Mouse (Mus musculus) kidney, postnatal 0 days (tissue): ENCODE measurements around the gene Tom1l2. TPM values are rescaled to one million over a fixed set of nuclear protein-coding genes. Genes with fewer than 3 reads are reported as not detected.

ENCODE experiments used
- ATAC-seq: fragments of 200-750 bp; cut with Nextera tagmentation; replicated peaks from 2 replicates; pipeline ENCODE4 v1.8.0; 2017; ENCODE audit warnings: low read depth, moderate number of reproducible peaks, moderate TSS enrichment, moderate library complexity; ENCODE audit not compliant: low FRiP score
- DNase-seq: peaks from one replicate; pipeline ENCODE4 v3.0.0-alpha.2; 2016; ENCODE audit warnings: low spot score
- H3K27ac ChIP-seq: fragments of 300-500 bp; sonication (generic); 2 replicates; pipeline ENCODE4 v1.5.1; 2014; ENCODE audit warnings: mild to moderate bottlenecking
- H3K27me3 ChIP-seq: fragments of 300-500 bp; sonication (generic); 2 replicates; pipeline ENCODE4 v1.6.1; 2014; ENCODE audit warnings: low read length, mixed read lengths; ENCODE audit not compliant: insufficient read depth
- H3K36me3 ChIP-seq: fragments of 300-500 bp; sonication (generic); 2 replicates; pipeline ENCODE4 v1.6.1; 2014; ENCODE audit warnings: low read length, mixed read lengths; ENCODE audit not compliant: insufficient read depth
- H3K4me1 ChIP-seq: fragments of 300-500 bp; sonication (generic); replicated peaks from 2 replicates; pipeline ENCODE4 v1.6.1; 2014; ENCODE audit warnings: antibody characterized with exemption, low read length, mixed read lengths; ENCODE audit not compliant: insufficient read depth
- H3K4me2 ChIP-seq: fragments of 300-500 bp; sonication (generic); 2 replicates; pipeline ENCODE4 v1.6.1; 2014; ENCODE audit warnings: mild to moderate bottlenecking, low read length, moderate library complexity, mixed read lengths
- H3K4me3 ChIP-seq: fragments of 300-500 bp; sonication (generic); replicated peaks from 2 replicates; pipeline ENCODE4 v1.5.1; 2014; ENCODE audit warnings: low read depth, low read length
- H3K9ac ChIP-seq: fragments of 300-500 bp; sonication (generic); 2 replicates; pipeline ENCODE4 v1.6.1; 2014; ENCODE audit warnings: low read depth, low read length
- H3K9me3 ChIP-seq: fragments of 300-500 bp; sonication (generic); replicated peaks from 2 replicates; pipeline ENCODE4 v1.6.1; 2016; ENCODE audit warnings: low read length, inconsistent platforms, mixed read lengths
- CTCF ChIP-seq: IDR thresholded peaks from 2 replicates; pipeline ENCODE4 v1.5.1; 2016; ENCODE audit warnings: antibody characterized with exemption, low read depth, mild to moderate bottlenecking, moderate library complexity
- WGBS: fragments of 180-500 bp; shearing (Covaris S2); extraction: QIAGEN DNeasy Blood & Tissue Kit; methylation state at CpG from one replicate; pipeline ENCODE4 v1.1.7; 2014; 5-methylcytosine and 5-hydroxymethylcytosine counted together
- polyA plus RNA-seq: library from polyadenylated mRNA; unstranded; fragments of >200 nt; fragmentation: Nextera tagmentation; extraction: Ambion mirVana; gene quantifications from 2 replicates; pipeline ENCODE4 v1.2.1, GENCODE M21; 2015

The Tom1l2 gene
- polyA plus RNA-seq, 1 experiment from 2014 or later, result 27.9 TPM

DNA sequence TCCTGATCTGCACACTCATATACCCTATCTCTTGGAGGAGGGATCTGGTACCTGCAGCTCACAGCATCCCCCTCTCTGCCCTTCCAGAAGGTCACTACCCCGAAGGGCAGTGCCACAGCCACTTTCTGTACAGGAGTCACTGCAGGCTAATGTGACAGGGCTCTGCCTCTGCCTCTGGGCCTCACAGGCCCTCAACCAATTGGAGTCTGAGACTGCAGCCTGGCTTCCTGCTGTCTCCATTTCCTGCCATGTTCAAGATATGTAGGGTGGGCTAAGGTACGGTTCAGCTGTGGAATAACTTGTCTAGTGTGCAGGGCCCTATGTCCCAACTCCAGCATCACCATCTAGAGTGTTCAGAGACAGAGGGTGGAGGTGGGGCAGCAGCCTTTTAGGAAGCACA, 95.0 kb downstream of the Tom1l2 start:
- TF ChIP-seq CTCF, result no peak
- 76% methylated on average over 2 of the region's 2 CpGs for WGBS
- no peaks in the 10 kb centered on the region for H3K27me3 ChIP-seq
- H3K4me1 ChIP-seq, result no peaks in the 10 kb centered on the region
- no peak overlapping the region for H3K4me3 ChIP-seq
- no peak overlapping the region for H3K4me2 ChIP-seq
- no peaks in the 10 kb centered on the region for H3K9me3 ChIP-seq
- no peak overlapping the region for H3K9ac ChIP-seq
- H3K27ac ChIP-seq, result no peak overlapping the region
- DNase-seq (no peak), ATAC-seq (no peak)
- peaks cover 15% of the 10 kb centered on the region; the same call in 1 of the 2 replicates for H3K36me3 ChIP-seq

DNA sequence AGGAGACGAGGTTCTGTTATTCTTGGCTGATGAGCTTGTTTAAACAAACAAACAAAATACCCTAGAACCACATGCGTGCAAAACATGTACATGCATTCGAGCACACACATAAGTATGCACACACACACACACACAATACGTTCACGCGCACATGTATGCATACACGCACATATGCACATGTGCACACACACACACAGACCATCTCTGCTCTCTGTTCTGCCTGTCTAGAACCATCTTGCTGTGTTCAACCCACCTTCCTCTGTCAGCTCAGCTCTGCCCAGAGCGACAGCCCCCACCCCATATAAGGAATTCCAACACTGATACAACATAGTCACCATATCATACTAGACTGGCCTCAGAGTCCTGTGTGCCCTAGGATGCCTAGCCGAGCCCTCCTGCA, 96.0 kb downstream of the Tom1l2 start:
- no peak overlapping the region for H3K27ac ChIP-seq
- H3K36me3 ChIP-seq, result peaks cover 12% of the 10 kb centered on the region; the same call in 1 of the 2 replicates

DNA sequence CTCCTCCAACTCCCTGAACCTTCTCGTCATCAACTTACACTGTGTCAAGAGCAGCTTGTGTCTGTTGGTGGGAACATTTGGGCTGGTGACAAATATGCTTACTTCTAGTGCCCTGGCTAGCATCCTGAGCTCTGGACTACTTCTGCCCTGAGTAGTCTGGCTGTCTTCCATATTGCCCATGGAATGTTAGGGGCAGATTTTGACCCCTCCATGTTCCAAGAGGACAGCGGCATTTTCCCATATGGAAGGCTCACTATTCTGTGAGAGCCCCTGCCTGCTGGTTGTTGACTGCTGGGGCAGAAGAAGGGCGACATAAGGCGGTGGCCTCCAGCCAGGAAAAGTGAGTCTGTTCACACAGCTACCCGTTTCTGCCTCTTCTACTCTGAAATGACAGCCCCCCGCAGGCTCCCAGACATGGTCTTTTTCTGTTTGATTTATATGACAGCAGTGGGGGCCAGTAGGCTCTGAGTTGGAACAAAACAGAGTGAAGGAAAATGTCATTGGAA, 96.5 kb downstream of the Tom1l2 start:
- Histone ChIP-seq H3K9me3 (no peaks in the 10 kb centered on the region), H3K4me3 (no peak overlapping the region), H3K27ac (peak overlapping the region; percentile 31; the same call in 1 of the 2 replicates), H3K4me2 (no peak overlapping the region), H3K27me3 (no peaks in the 10 kb centered on the region), H3K36me3 (peaks cover 12% of the 10 kb centered on the region; the same call in 1 of the 2 replicates), H3K4me1 (no peaks in the 10 kb centered on the region), H3K9ac (no peak overlapping the region)
- 38% methylated on average over 6 of the region's 6 CpGs for WGBS
- no peak for ATAC-seq
- DNase-seq, result peak; percentile 41
- no peak for TF ChIP-seq CTCF

More for the DNA sequence above, 96.0 kb downstream of the Tom1l2 start:
- Histone ChIP-seq H3K9ac (no peak overlapping the region), H3K4me2 (no peak overlapping the region), H3K27me3 (no peaks in the 10 kb centered on the region), H3K9me3 (no peaks in the 10 kb centered on the region), H3K4me1 (no peaks in the 10 kb centered on the region), H3K4me3 (no peak overlapping the region)
- 0 out of 2 replicates have a peak, but pooled peaks have one; percentile 7 for ATAC-seq
- no peak for TF ChIP-seq CTCF
- DNase-seq, result no peak
- WGBS, result 75% methylated on average over 9 of the region's 9 CpGs

DNA sequence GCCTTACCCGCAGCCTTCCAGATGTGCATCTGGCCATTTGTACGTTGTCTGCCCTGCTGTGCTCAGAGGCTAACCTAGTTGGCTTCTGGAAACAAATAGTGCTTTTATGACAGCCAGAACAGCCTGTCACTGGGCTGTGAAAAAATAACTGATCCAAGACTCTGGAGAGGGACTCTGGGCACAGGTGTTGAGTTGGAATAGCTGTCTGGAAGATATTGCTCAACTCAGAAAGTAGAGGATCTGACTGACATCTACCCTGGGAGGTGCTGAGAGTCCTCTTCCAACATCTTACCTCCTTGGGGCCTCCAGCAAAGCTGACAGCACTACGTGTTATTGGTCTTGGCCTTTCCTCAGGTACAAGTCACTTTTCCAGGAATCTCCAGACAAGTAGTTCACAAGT, 97.1 kb downstream of the Tom1l2 start:
- no peaks in the 10 kb centered on the region for H3K4me1 ChIP-seq
- no peak overlapping the region for H3K9ac ChIP-seq
- no peak overlapping the region for H3K4me3 ChIP-seq
- no peak for TF ChIP-seq CTCF
- 74% methylated on average over 3 of the region's 3 CpGs for WGBS
- no peaks in the 10 kb centered on the region for H3K9me3 ChIP-seq
- H3K27me3 ChIP-seq, result no peaks in the 10 kb centered on the region
- DNase-seq (no peak), ATAC-seq (no peak)
- peaks cover 12% of the 10 kb centered on the region; the same call in 1 of the 2 replicates for H3K36me3 ChIP-seq
- no peak overlapping the region for H3K4me2 ChIP-seq
- H3K27ac ChIP-seq, result 0 out of 2 replicates have a peak overlapping the region, but pooled peaks have one; percentile 31

DNA sequence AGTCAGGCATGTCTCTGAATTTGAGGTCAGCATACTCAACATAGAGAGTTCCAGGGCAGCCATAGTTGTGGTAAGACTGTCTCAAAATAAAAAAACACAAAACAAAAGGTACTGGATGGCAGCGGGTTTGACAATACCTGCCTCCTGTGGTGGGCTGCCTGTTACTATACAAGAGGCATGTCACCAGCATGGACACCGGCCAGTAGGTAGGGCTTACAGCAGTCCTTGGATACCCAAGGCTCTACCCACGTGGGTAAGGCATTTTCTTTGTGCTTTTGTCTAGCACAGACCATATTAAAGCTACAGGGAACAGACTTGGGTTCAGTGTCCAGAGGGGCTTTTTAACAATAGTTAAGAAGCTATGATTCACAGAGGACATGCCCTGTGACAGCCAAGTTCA, 97.5 kb downstream of the Tom1l2 start:
- H3K27me3 ChIP-seq, result no peaks in the 10 kb centered on the region
- no peak overlapping the region for H3K4me3 ChIP-seq
- H3K36me3 ChIP-seq, result peaks cover 12% of the 10 kb centered on the region; the same call in 1 of the 2 replicates
- 81% methylated on average over 3 of the region's 3 CpGs for WGBS
- H3K4me2 ChIP-seq, result no peak overlapping the region
- DNase-seq (no peak), ATAC-seq (no peak)
- no peaks in the 10 kb centered on the region for H3K4me1 ChIP-seq
- no peak overlapping the region for H3K9ac ChIP-seq
- H3K27ac ChIP-seq, result no peak overlapping the region
- H3K9me3 ChIP-seq, result no peaks in the 10 kb centered on the region
- no peak for TF ChIP-seq CTCF

DNA sequence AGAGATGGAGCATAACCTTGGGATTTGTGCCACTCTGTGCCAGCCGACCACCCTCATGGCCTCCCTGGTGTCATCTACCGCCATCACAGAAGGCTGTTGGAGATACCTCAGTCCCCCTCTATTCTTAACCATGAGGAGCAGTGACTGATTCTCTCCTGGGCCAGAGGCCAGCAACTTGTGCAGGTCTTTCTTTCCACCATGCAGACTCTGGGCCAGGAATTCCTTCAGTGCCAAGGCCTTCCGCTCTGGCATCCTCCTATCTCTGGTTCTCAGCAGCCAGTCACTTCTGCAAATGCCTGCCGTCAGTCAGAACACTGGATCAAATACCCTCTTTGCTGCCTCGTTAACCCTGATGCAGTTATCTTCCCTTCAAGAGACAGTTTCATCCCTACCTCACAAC, 98.4 kb downstream of the Tom1l2 start:
- ATAC-seq (no peak), DNase-seq (no peak)
- Histone ChIP-seq H3K36me3 (peaks cover 12% of the 10 kb centered on the region; the same call in 1 of the 2 replicates), H3K4me3 (no peak overlapping the region), H3K27me3 (no peaks in the 10 kb centered on the region), H3K27ac (no peak overlapping the region), H3K4me1 (no peaks in the 10 kb centered on the region), H3K4me2 (no peak overlapping the region), H3K9me3 (no peaks in the 10 kb centered on the region), H3K9ac (no peak overlapping the region)
- WGBS, result 82% methylated on average over 5 of the region's 5 CpGs
- no peak for TF ChIP-seq CTCF

DNA sequence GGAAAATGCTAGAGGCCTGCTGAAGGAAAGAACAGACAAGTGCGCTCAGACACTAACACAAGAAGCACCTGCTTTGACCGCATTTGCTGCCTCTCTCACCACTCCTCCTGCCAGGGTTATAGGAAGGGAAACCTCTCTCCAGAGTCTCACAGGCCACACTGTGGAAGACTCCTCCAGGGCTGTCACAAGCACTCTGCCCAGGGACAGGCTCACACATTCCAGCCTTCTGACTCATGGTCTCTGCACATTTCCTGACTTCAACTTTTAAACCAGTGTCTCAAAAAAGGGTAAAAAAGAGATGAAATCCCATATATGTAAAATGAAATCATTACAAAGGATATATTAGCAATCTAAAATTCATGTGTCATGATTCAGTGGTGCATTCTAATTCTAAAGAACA, 99.2 kb downstream of the Tom1l2 start:
- H3K9me3 ChIP-seq, result no peaks in the 10 kb centered on the region
- H3K27ac ChIP-seq, result no peak overlapping the region
- no peak for TF ChIP-seq CTCF
- no peak for ATAC-seq
- no peak overlapping the region for H3K4me3 ChIP-seq
- DNase-seq, result no peak
- H3K9ac ChIP-seq, result no peak overlapping the region
- H3K4me1 ChIP-seq, result no peaks in the 10 kb centered on the region
- no peak overlapping the region for H3K4me2 ChIP-seq
- H3K36me3 ChIP-seq, result peaks cover 12% of the 10 kb centered on the region; the same call in 1 of the 2 replicates
- H3K27me3 ChIP-seq, result no peaks in the 10 kb centered on the region
- 90% methylated on average over 2 of the region's 2 CpGs for WGBS
